In the genomic region with DNA sequence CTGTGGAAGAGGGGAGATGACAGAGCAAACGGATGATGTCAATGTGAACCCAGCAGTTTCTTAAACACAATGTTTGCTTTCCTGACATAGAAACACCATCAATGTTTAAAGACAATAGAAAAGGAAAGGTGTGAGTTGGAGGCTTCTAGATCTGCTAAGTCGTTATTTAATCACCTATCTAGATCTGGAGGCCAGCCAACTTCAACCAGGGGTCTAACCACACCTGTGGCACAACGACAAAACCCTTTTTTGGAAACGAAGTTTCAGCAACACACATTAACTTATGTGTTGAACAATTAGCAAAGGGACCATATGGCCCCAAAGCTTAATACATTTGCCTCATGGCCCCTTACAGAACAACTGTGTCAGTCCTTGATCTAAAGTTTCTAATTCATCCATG, we compare ENCODE assay signal across 13 mouse cellular contexts.
"Had no signal": no experiment of that assay in that cellular context is flagged by ENCODE, and none has a peak within 500 bp of the region (broad histone marks: within the 10 kb centered on the region; RNA-seq: fewer than 3 reads in every experiment).

No protein-coding gene starts in this region.

- H3K27me3 ChIP-seq: limb, embryonic 12.5 days; liver, embryonic 13.5 days; lung, embryonic 15.5 days; neural tube, embryonic 13.5 days had no signal

- ATAC-seq: liver, postnatal 0 days had no signal

- H3K4me1 ChIP-seq: limb, embryonic 12.5 days; midbrain, embryonic 10.5 days; neural tube, embryonic 13.5 days had no signal

- DNase-seq: kidney, adult 2 months; kidney, postnatal 25 days; liver, embryonic 13.5 days; liver, postnatal 0 days; lung, postnatal 14 days; midbrain, embryonic 14.5 days; right cerebral cortex, postnatal 4 days had no signal

- H3K27ac ChIP-seq: layer of hippocampus, adult 2 months; limb, embryonic 12.5 days; liver, embryonic 13.5 days; lung, embryonic 15.5 days; macrophage; midbrain, embryonic 10.5 days; neural tube, embryonic 13.5 days had no signal

- H3K4me3 ChIP-seq: layer of hippocampus, adult 2 months; limb, embryonic 12.5 days; liver, embryonic 13.5 days; lung, embryonic 15.5 days; midbrain, embryonic 10.5 days; neural tube, embryonic 13.5 days had no signal

- H3K4me2 ChIP-seq: limb, embryonic 12.5 days; liver, embryonic 13.5 days; lung, embryonic 15.5 days; neural tube, embryonic 13.5 days had no signal

- H3K9ac ChIP-seq: limb, embryonic 12.5 days; liver, embryonic 13.5 days; liver, postnatal 0 days; lung, embryonic 15.5 days; neural tube, embryonic 13.5 days had no signal

- H3K9me3 ChIP-seq: liver, embryonic 13.5 days; lung, embryonic 15.5 days; midbrain, embryonic 10.5 days; neural tube, embryonic 13.5 days had no signal

- H3K36me3 ChIP-seq: limb, embryonic 12.5 days; liver, embryonic 13.5 days; lung, embryonic 15.5 days; midbrain, embryonic 10.5 days; neural tube, embryonic 13.5 days had no signal
